Mouse (Mus musculus) embryonic fibroblast, embryonic 13.5 days (primary cell): ENCODE data around the gene Tsr2.

Experiments
- CTCF ChIP-seq: IDR thresholded peaks from 2 replicates; pipeline ENCODE4 v1.5.1; 2011; ENCODE audit warnings: mild to moderate bottlenecking, control low read depth, low read length, moderate library complexity, borderline replicate concordance; ENCODE audit not compliant: insufficient read depth
- POLR2A ChIP-seq: IDR thresholded peaks from 2 replicates; pipeline ENCODE4 v1.6.1; 2011; ENCODE audit warnings: low read depth, mild to moderate bottlenecking, control low read depth, low read length, moderate library complexity

- no peak for TF ChIP-seq CTCF
- TF ChIP-seq POLR2A, result peak; percentile 59; the same call in 1 of the 2 replicates
These were observed 49.4 kb downstream of the Tsr2 start for GRCm38 (mm10) chrX:151046777-151047430.
